Comparison of ENCODE assay signal across 12 mouse cellular contexts in the genomic region with DNA sequence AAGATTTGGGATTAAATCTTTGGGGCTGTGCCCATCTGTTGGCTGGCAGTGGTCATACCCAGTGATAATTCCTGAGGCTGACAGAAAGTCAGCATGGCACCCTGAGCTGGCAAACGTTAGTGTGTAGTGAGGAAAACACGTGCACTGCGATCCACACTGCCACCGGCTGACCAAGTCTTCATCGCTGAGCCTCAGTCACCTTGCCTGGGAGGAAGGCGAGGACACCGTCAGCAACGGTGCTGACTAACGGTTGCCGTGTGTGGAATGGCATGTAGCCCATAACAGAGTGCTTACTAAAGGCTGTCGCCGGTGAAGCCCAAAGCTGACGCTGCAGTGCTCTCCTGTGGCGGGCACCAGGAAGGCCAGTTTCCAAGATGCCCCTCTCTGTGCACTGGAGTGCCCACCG. TPM values are rescaled to one million over a fixed set of nuclear protein-coding genes. Genes with fewer than 3 reads are reported as not detected.
DNase-seq lines count a peak whose midpoint lies in the region; ATAC-seq and TF ChIP-seq lines count a peak whose summit lies in the region.
"Had no signal": no experiment of that assay in that cellular context is flagged by ENCODE, and none has a peak within 500 bp of the region (broad histone marks: within the 10 kb centered on the region; RNA-seq: fewer than 3 reads in every experiment).

No protein-coding gene starts in this region.

- no peaks in the 10 kb centered on the region for H3K79me2 ChIP-seq in heart, adult 2 months (replicated peaks; ENCODE audit: control insufficient read depth, insufficient read depth, low read length)
- peaks cover 7% of the 10 kb centered on the region for H3K79me2 ChIP-seq in myocyte (ENCODE audit: control insufficient read depth, insufficient read depth)

- no peaks in the 10 kb centered on the region for H3K27me3 ChIP-seq in hindbrain, embryonic 16.5 days (replicated peaks; ENCODE audit: control insufficient read depth, insufficient read depth, low read length)
- H3K27me3 ChIP-seq in hindbrain, embryonic 13.5 days = no peaks in the 10 kb centered on the region
- no peaks in the 10 kb centered on the region for H3K27me3 ChIP-seq in heart, adult 2 months (ENCODE audit: control insufficient read depth, insufficient read depth, low read length)
- no peaks in the 10 kb centered on the region for H3K27me3 ChIP-seq in myocyte (ENCODE audit: control insufficient read depth, insufficient read depth, insufficient read length)
- no peaks in the 10 kb centered on the region for H3K27me3 ChIP-seq in kidney, embryonic 15.5 days
- H3K27me3 ChIP-seq: hindbrain, embryonic 12.5 days had no signal

- H3K4me1 ChIP-seq in hindbrain, embryonic 16.5 days (ENCODE audit: control insufficient read depth, insufficient read depth, low read depth, low read length) = no peaks in the 10 kb centered on the region
- no peaks in the 10 kb centered on the region for H3K4me1 ChIP-seq in hindbrain, embryonic 13.5 days (replicated peaks)
- peaks cover 5% of the 10 kb centered on the region; the same call in 1 of the 2 replicates for H3K4me1 ChIP-seq in heart, adult 2 months (ENCODE audit: control insufficient read depth, insufficient read depth, low read length)
- no peaks in the 10 kb centered on the region for H3K4me1 ChIP-seq in kidney, embryonic 15.5 days
- H3K4me1 ChIP-seq: hindbrain, embryonic 12.5 days; limb, embryonic 10.5 days had no signal

- H3ac ChIP-seq in myocyte (ENCODE audit: control insufficient read depth, insufficient read length) = no peak overlapping the region

- TF ChIP-seq EP300 in heart, adult 2 months (IDR thresholded peaks at IDR 0.05; ENCODE audit: insufficient read depth, low read depth, low read length) = peak; percentile 52; the same call in 1 of the 2 replicates

- no peak for TF ChIP-seq POLR2A in heart, adult 2 months (IDR thresholded peaks at IDR 0.05; ENCODE audit: insufficient read depth, low read depth, low read length)
- no peak for TF ChIP-seq POLR2A in myocyte (IDR thresholded peaks at IDR 0.05; ENCODE audit: insufficient read length, low read depth)

- no peak overlapping the region for H3K9ac ChIP-seq in hindbrain, embryonic 16.5 days (ENCODE audit: low read depth, low read length)
- no peak overlapping the region for H3K9ac ChIP-seq in hindbrain, embryonic 13.5 days
- H3K9ac ChIP-seq in heart, adult 2 months (ENCODE audit: low read depth, low read length) = no peak overlapping the region
- no peak overlapping the region for H3K9ac ChIP-seq in kidney, embryonic 15.5 days
- H3K9ac ChIP-seq: hindbrain, embryonic 12.5 days had no signal

- no peak overlapping the region for H3K4me2 ChIP-seq in hindbrain, embryonic 16.5 days (ENCODE audit: low read length)
- H3K4me2 ChIP-seq in hindbrain, embryonic 13.5 days = no peak overlapping the region
- peak overlapping the region; percentile 60 for H3K4me2 ChIP-seq in myocyte (ENCODE audit: low read depth)
- no peak overlapping the region for H3K4me2 ChIP-seq in kidney, embryonic 15.5 days
- H3K4me2 ChIP-seq: hindbrain, embryonic 12.5 days had no signal

- H3K36me3 ChIP-seq in hindbrain, embryonic 16.5 days (ENCODE audit: control insufficient read depth, insufficient read depth, low read length) = peaks cover 50% of the 10 kb centered on the region
- peaks cover 94% of the 10 kb centered on the region for H3K36me3 ChIP-seq in hindbrain, embryonic 13.5 days
- H3K36me3 ChIP-seq in heart, adult 2 months (ENCODE audit: control insufficient read depth, insufficient read depth, low read length) = peaks cover 2% of the 10 kb centered on the region; the same call in 1 of the 2 replicates
- peaks cover 38% of the 10 kb centered on the region for H3K36me3 ChIP-seq in myocyte (ENCODE audit: control insufficient read depth, insufficient read depth)
- H3K36me3 ChIP-seq in kidney, embryonic 15.5 days = peaks cover 98% of the 10 kb centered on the region

- H3K4me3 ChIP-seq in hindbrain, embryonic 16.5 days (ENCODE audit: low read length) = no peak overlapping the region
- no peak overlapping the region for H3K4me3 ChIP-seq in hindbrain, embryonic 13.5 days
- H3K4me3 ChIP-seq in heart, adult 2 months = no peak overlapping the region
- no peak overlapping the region for H3K4me3 ChIP-seq in myocyte
- H3K4me3 ChIP-seq in kidney, embryonic 15.5 days (replicated peaks) = no peak overlapping the region
- H3K4me3 ChIP-seq: hindbrain, embryonic 12.5 days; limb, embryonic 10.5 days had no signal

- 85% methylated on average over 15 of the region's 15 CpGs for WGBS in hindbrain, embryonic 16.5 days
- 95% methylated on average over 15 of the region's 15 CpGs for WGBS in hindbrain, embryonic 13.5 days
- 55% methylated on average over 15 of the region's 15 CpGs for WGBS in heart, adult 2 months
- WGBS in kidney, embryonic 15.5 days = 95% methylated on average over 15 of the region's 15 CpGs

- peak; percentile 65; the same call in 1 of the 2 replicates for ATAC-seq in hindbrain, embryonic 16.5 days
- no peak for ATAC-seq in hindbrain, embryonic 13.5 days (ENCODE audit: low FRiP score)
- ATAC-seq in kidney, embryonic 15.5 days (replicated peaks; ENCODE audit: low FRiP score) = no peak

- DNase-seq in retina, postnatal 1 day = peak; percentile 21
- no peak for DNase-seq in retina, embryonic 14.5 days (ENCODE audit: low spot score)
- DNase-seq in heart, adult 2 months = peak; percentile 50 to 71
- no peak for DNase-seq in kidney, postnatal 25 days
- DNase-seq: thymus, adult 18-20 months had no signal

- intact Hi-C loops in heart, adult 2 months (cut with DNase I) = no loop called here

- H3K27ac ChIP-seq in hindbrain, embryonic 16.5 days (ENCODE audit: low read depth, low read length) = no peak overlapping the region; the same call in 1 of the 2 replicates
- H3K27ac ChIP-seq in hindbrain, embryonic 13.5 days = no peak overlapping the region
- peak overlapping the region; percentile 87 for H3K27ac ChIP-seq in heart, adult 2 months
- no peak overlapping the region for H3K27ac ChIP-seq in kidney, embryonic 15.5 days
- H3K27ac ChIP-seq: hindbrain, embryonic 12.5 days; limb, embryonic 10.5 days had no signal

- no peaks in the 10 kb centered on the region for H3K9me3 ChIP-seq in hindbrain, embryonic 16.5 days (ENCODE audit: control insufficient read depth, low read length)
- H3K9me3 ChIP-seq in hindbrain, embryonic 13.5 days = no peaks in the 10 kb centered on the region
- H3K9me3 ChIP-seq in kidney, embryonic 15.5 days (replicated peaks) = no peaks in the 10 kb centered on the region
- H3K9me3 ChIP-seq: hindbrain, embryonic 12.5 days; limb, embryonic 10.5 days had no signal

- TF ChIP-seq CTCF in heart, adult 2 months (IDR thresholded peaks at IDR 0.05) = peak; percentile 54

TF ChIP-seq in myocyte, 11 proteins besides CTCF, POLR2A, EP300 and RAD21:
- TF ChIP-seq USF1 (IDR thresholded peaks at IDR 0.05; ENCODE audit: low read depth) (no peak), CEBPB (IDR thresholded peaks at IDR 0.05; ENCODE audit: insufficient read depth, poor library complexity, severe bottlenecking) (no peak), MAX (IDR thresholded peaks at IDR 0.05; ENCODE audit: low read depth) (no peak), MYOD1 (IDR thresholded peaks at IDR 0.05; ENCODE audit: control insufficient read depth in 1 of 3, insufficient read length in 2 of 3, low read depth in 2 of 3) (no peak), SRF (IDR thresholded peaks at IDR 0.05; ENCODE audit: control insufficient read depth, insufficient read length, low read depth) (no peak), MYOG (IDR thresholded peaks at IDR 0.05; ENCODE audit: control insufficient read depth in 1 of 3, insufficient read depth in 1 of 3, insufficient read length in 2 of 3, low read depth in 2 of 3) (no peak), E2F4 (IDR thresholded peaks at IDR 0.05; ENCODE audit: insufficient read depth) (no peak), TCF12 (IDR thresholded peaks at IDR 0.05; ENCODE audit: insufficient read depth, poor library complexity, severe bottlenecking) (no peak)

RNA-seq across cellular contexts. Expression of a gene that starts 25.4 kb away (rescaled TPM):
- 332 and 364 TPM in 2 replicates for polyA plus RNA-seq in hindbrain, embryonic 16.5 days (2015; fragmentation: Nextera tagmentation; extraction: Ambion mirVana)
- 320 and 330 TPM in 2 replicates for polyA plus RNA-seq in hindbrain, embryonic 13.5 days (2015; fragmentation: Nextera tagmentation; extraction: Ambion mirVana)
- total RNA-seq in heart, adult 2 months (2021) = 10 to 100 TPM; 75.8 to 78.6 TPM
- polyA plus RNA-seq in heart, adult 2 months (2012; rRNA removed) = 64.6 and 68.4 TPM in 2 replicates
- polyA plus RNA-seq in myocyte (2012; fragmentation: generic; extraction: Trizol) = 273 TPM
- 231 and 236 TPM in 2 replicates for polyA plus RNA-seq in kidney, embryonic 15.5 days (2015; fragmentation: Nextera tagmentation; extraction: Ambion mirVana)

RNA-seq across cellular contexts. Expression of a gene that starts 46.4 kb away (rescaled TPM):
- polyA plus RNA-seq in hindbrain, embryonic 16.5 days (2015; fragmentation: Nextera tagmentation; extraction: Ambion mirVana) = not detected in 2 replicates
- not detected in 2 replicates for polyA plus RNA-seq in hindbrain, embryonic 13.5 days (2015; fragmentation: Nextera tagmentation; extraction: Ambion mirVana)
- total RNA-seq in heart, adult 2 months (2021) = not detected
- polyA plus RNA-seq in heart, adult 2 months (2012; rRNA removed) = 0.15 and 0.16 TPM in 2 replicates
- 0.22 TPM for polyA plus RNA-seq in myocyte (2012; fragmentation: generic; extraction: Trizol)
- polyA plus RNA-seq in kidney, embryonic 15.5 days (2015; fragmentation: Nextera tagmentation; extraction: Ambion mirVana) = not detected in 2 replicates
- polyA plus RNA-seq: hindbrain, embryonic 12.5 days; limb, embryonic 10.5 days; lung, embryonic 16.5 days had no signal

RNA-seq across cellular contexts. Expression of a gene that starts 54.3 kb away (rescaled TPM):
- polyA plus RNA-seq in hindbrain, embryonic 16.5 days (2015; fragmentation: Nextera tagmentation; extraction: Ambion mirVana) = 27.3 and 31.1 TPM in 2 replicates
- 23.6 and 24.1 TPM in 2 replicates for polyA plus RNA-seq in hindbrain, embryonic 13.5 days (2015; fragmentation: Nextera tagmentation; extraction: Ambion mirVana)
- total RNA-seq in heart, adult 2 months (2021) = 10 to 100 TPM; 24.5 to 27.7 TPM
- polyA plus RNA-seq in heart, adult 2 months (2012; rRNA removed) = 12.9 and 17.8 TPM in 2 replicates
- 13.9 TPM for polyA plus RNA-seq in myocyte (2012; fragmentation: generic; extraction: Trizol)
- polyA plus RNA-seq in kidney, embryonic 15.5 days (2015; fragmentation: Nextera tagmentation; extraction: Ambion mirVana) = 22.5 and 25.3 TPM in 2 replicates

Comparison
In these comparisons a context has a peak if more than half of its experiments do, and no peak if none do; other contexts are left out.
1. DNase-seq: peak in retina, postnatal 1 day (single experiment) and heart, adult 2 months (2 of 2); none in retina, embryonic 14.5 days (single experiment) and kidney, postnatal 25 days (0 of 2).